Mouse (Mus musculus) spleen, postnatal 4 days (tissue): ENCODE data around the gene Gm19426.
"Not testable (repeated sequence)": the region's sequence is repeated elsewhere in the genome, so short reads cannot be mapped to it uniquely, and the experiment has no call there.

Experiments
- DNase-seq, 2 experiments: peaks; one replicate each; pipeline ENCODE4 v3.0.0; 2022; ENCODE audit warnings: low spot score in 2 of 2

Gene Gm19426

DNA sequence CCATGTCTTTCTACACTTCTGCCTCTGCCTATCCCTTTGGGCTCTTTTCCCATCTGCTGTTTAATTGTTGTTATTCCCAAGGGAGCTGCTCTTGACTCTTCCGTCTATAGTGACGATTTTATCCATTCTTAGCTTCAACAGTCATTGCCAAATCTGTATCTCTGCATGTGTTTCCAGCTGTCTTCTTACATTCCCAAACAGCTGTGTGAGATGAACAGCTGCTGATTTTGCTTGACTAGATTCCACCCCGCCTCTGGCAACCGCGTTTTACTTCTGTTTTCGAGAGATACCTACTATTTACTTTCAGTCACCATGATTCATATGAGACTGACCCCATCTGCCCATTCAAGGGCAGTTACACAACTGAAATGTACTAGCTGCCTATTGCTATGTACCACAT, 6.7 kb upstream of the Gm19426 start:
- DNase-seq = no peak

DNA sequence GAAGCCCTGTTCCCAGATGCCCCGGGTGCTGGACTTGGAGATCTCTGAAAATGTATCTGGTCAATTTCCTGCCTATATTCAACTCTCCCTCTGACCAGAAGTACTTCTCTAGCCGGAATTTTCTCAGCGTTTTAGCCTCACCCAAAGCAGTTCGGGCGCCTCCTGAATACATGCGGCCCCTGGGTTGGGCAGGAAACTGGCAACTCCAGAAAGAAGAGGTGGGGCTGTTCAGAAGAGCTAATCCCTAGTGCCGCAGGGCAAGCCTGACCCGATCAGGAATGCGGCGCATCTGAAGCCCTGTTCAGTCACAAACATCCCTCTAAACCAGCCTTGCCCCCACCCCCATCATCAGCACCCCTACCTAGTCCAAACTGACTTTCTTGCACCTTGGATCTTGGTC, 671 bp upstream of the Gm19426 start:
- DNase-seq = no peak

DNA sequence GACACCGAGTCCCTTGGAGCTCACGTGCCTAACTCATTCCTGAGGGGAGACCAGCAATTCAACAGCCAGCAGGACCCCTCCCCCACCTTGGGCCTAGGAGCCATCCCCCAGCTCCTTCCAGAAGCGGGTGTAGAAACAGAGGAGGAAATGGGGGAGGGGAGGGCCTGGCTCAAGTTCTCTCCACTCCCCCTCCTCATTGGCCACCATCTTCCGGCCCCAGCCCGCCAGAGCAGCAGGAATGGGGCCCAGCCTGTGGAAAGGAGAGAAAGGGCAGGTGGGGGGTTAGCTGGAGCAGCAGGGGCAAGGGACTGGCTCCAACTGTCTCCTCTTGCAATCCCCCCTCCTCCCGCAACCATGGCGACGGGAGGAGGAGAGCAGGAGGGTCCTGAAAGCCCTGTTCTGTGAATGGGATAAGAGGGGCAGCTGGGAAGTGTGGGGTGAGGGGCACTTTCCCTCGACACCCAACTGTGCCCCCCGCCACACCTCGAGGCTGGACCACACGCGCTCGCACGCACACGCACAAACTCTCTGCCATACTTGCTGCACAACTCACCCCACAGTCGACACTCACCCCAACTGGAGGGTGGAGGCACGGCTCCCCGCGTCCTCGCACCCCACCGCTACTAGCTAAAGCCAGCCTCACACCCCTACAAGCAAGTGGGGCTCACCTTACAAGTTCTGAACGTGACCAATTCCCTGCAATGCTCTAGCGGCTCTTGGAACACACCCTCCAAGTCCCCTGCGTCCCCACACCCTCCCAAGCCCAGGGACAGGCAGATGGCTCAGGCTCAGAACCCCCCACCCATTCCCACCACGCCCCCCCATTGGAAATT, 788 bp downstream of the Gm19426 start:
- peak; percentile 26 to 70 for DNase-seq

DNA sequence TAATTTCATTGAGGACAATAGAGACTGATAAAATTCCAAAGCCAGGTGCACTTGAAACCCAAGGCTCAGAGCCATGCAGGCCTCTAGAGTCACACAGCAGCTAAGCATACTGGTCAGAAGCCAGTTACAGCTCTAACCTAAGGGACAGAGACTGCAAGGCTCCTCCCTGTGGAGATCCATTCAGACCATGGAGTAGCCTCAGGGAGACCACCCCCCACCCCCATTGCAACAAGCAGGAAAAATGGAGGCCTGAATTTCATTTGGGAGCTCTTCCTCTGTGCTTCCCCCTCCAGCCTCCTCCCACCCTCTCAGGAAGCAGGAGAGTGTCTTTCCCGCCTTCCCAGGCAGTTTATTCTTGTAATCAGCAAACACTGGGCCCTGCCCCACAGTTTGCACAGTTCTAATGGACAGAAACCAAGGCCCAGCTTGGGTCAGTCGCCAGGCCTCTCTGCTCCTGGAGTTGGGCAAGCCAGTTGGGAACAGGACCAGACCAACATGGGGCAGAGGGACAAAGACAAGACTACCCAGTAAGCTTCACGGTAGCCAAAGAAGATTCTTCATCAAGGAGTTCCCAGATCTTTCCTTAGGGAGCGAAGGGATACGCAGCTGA, 1.5 kb downstream of the Gm19426 start:
- DNase-seq = no peak

DNA sequence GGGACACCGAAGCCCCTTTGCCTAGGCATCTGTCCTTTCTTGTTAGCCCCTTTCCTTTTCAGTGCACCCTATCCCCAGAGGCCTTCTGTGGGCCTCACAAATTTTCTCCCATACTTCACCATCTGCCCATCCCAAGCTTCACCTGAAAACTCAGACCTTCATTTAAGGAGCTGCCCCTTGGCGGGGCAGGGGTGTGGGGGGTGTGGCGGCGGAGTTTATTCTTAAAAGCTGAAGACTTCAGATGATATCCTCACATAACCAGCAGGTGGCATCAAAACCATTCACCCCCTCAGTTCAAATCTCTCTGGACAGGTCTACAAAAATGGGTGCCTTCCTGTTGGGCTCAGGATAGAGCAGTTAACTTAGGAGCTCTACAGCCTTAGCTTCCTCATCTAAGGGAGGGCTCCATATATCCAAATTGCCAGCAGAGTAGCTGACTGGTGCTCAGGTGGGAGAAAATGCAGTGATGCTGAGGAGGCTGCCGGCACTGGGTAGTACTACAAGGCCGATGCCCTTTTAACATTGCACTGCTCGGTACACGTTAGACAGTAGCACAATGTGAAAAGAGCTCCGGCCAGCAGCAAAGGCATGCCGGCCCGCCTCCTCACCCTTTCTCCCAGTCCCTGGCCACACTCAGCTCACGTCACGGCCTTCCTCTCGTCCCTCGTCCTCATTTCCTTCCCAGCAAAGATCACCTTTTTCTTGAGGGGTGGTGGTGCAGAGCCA, 2.7 kb downstream of the Gm19426 start:
- peak; percentile 26 to 72 for DNase-seq

DNA sequence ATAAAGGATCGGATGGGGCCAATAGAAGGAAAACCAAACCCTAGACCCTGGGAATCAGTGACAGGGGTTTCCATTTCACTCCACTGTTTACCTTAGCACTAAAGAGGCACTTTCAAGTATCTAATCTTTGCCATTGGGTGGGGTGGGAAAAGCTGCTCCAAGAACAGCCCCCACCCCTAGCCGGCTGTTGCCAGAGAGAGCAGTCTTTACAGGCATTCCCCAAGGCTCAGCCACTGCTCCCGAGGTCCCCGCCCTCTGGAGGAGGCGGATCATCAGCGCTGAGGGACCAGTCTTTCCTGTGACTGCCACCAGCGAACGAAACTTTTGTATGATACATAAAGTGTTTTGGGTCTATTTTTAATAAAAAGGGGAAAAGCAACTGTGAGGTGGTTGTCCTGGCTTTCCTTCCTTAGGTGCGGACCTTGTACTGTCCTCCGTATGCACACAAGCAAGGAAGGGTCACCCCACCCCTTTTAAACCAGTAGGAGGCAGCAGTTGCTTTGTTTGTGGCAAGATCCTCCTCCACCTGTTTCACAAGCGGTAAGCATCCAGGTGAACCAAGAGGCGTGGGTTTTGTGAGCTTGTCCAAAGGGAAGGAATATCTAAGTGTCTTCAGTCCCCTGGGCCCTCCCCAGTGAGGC, 5.1 kb downstream of the Gm19426 start:
- peak; percentile 49 to 70 for DNase-seq

DNA sequence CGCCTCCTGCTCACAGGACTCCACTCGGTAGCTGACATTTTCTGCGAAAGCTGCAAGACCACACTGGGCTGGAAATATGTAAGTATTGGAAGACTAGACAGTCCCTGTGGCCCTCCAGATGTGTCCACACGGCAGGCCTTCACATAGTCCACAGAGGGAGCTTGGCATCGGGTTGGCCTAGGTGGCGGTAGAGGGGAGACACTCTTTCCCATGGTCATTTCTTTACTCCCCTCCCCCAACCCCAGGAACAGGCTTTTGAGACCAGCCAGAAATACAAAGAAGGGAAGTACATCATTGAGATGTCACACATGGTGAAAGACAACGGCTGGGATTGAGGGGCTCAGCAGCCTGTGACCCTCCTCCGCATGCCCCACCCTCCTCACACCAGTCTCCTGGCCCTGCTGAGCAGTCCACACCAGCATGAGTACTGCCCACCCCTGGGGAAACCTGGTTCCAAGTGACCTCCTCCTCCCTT, 6.0 kb downstream of the Gm19426 start:
- DNase-seq = peak; percentile 29 to 68

DNA sequence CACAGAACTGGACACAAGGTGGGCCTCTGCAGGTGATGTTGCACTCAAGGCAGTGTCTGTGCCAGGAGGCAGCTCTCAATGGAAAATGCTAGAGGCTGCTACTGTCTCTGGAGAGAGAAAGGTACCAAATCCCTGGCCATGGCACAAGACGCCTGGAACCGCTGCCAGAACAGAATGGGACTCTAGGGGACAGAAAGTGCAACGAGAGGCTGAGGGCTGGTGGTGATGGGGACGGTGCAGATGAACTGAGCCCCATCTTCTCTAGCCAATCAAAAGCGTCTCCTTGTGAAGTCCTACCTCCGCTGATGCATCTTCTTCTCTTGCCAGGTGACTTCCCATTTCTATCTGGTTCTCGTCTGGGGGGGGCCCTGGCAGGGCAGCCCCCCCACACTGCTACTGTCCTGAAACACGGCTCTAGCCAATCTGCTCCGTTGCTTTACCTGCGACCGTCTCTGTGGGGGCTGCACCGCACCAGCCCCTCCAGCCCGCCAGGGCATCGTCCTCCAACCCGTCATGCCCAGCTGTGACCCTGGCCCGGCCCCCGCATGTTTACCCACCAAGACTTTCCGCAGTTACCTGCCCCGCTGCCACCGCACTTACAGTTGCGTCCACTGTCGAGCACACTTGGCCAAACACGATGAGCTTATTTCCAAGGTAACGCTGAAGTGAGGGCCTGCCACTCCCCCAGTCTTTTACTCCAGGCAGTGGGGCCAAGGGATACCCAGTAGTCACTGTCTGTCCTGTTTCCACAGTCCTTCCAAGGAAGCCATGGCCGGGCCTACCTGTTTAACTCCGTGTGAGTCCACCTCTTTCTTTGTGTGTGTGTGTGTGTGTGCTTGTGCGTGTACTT, 6.9 kb downstream of the Gm19426 start:
- DNase-seq = peak; percentile 31 to 74

DNA sequence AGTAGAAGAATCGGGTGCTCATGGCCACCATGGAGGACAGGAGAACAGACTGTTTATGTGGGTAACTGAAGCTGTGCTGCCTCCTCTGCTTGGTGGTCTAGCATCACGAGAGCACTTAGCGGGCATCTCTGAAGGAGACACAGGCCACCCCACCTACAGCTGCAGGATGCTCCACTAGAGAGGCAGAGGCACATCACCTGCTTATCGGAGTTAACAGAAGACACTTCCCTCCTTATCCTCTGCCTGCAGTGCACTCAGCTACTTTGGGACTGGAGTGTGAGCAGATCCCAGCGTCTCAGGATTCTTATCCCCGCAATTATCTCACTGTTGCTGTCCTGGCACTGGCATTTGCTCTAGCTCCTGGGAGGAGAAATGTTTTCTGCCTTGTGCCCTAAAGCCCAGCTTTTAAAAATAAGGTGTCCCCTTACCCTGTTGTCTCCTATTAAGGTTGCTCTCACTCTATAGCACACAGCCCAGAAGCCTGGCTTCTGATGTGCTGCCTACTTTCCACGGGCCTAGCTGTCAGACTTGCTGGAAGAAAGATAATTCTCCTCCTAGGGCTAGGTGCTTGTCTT, 8.0 kb downstream of the Gm19426 start:
- DNase-seq = peak; percentile 77 to 86

DNA sequence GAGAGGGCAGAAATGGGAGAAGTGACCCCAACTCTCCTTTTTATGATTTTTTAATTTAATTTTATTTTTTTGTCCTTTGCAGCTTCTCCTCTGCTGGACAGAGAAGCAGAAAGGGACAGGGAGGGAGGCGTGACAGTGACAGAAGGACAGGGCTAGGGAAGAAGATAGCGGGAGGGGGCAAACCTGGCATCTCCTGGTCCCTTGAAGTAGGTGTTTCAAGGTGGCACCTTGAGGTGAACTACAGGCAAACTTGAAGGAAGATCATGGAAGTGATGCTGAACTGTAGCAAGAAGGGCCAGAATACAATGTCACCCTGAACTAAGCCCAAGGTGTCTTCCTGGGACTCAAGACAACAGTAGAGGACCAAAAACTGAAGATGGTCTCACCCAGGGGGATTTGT, 8.5 kb downstream of the Gm19426 start:
- DNase-seq = peak; percentile 24 to 65

DNA sequence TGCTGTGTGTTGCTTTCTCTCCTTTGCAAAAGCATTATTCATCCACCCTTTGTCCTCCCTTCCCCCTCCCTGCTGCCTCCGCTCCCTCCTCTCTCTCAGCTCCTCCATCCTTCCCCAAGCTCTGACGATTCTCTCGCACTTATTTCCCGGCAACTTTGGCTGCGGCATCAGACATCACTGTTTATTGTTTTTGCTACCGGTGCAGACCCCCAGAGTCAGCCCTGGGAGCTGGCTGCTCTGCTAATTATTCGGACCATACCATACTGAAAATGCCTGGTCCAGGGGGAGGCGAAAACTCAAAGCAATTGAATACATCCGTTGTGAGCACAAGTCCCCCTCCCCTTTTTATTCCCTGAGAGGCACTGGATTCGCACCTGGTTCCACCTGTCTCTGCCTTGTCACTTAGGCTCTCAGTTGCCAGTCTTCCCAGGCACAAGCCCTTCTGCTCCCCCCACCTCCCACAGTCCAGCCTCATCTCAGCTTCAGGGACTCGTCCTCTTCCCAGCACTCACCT, 9.0 kb downstream of the Gm19426 start:
- DNase-seq = peak; percentile 29 to 70

DNA sequence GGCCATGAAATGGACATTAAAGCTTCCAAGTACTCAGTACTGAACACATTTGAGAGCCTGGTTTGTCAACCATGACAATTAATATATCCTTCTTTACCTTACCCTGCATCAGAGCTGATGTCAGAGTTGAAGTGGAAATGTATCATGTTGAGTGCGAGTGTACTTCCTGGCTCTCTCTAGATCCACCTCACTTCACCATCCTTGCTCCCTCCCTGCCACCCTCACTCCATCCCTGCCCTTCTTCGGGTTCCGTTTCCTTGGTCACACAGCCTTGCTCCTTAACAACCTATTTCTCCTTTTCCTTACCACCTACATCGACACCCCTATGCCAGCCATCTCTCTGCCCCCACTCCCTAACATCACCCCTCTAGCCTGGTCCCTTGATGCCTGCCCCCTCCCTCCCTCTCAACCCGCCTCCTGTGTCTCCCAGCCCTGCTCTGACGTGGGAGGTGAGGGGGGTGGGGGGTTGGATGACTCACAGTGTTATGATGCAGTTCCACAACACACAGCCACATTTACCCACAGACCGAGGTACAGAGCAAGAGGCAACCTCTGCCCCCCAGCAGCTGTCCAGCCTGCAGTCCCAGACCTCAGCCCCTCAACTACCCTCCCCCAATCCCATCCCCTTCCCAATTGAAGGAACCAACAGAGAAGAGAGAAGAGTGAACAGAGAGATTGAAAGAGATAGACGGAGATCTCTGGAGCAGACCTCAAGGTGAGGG, 9.7 kb downstream of the Gm19426 start, which contains the start of gene Ypel4:
Ypel4 (plus strand) TSS at position 480 of the 722 bp plus-strand sequence.
- peak; percentile 70 to 81 for DNase-seq

DNA sequence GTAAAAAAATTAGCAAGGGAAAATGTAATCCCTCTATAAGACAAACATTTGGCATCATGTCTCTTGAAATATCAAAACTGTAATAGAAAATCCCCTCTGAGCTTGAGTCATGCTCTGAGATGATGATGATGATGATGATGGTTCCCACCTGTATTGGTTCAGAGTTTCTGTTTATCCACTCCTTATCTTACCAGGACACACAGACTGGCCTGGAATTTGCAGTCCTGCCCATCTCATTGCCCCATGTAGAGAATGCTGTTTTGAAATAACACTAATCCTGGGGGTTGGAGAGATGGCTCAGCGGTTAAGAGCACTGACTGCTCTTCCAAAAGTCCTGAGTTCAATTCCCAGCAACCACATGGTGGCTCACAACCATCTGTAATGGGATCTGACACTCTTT, 11.1 kb downstream of the Gm19426 start:
- DNase-seq = no peak

DNA sequence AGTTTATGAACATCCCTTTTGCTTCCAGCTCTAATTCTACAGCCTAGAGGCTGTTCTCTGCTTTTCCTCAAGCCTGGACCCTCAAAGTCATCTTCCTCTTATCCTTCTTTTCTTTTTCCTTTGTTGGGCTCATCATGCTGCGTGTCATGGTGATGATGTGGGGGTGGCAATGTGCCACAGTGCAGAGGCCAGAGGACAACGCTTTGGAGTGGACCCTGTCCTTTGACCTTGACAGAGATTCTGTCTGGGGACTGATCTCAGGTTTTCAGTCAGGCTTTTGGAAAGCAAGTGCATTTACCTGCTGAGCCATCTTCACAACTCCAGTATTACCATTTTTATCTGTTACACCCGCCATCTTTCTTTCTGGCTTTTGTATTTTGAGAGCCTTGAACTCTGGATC, 12.2 kb downstream of the Gm19426 start:
- no peak for DNase-seq

DNA sequence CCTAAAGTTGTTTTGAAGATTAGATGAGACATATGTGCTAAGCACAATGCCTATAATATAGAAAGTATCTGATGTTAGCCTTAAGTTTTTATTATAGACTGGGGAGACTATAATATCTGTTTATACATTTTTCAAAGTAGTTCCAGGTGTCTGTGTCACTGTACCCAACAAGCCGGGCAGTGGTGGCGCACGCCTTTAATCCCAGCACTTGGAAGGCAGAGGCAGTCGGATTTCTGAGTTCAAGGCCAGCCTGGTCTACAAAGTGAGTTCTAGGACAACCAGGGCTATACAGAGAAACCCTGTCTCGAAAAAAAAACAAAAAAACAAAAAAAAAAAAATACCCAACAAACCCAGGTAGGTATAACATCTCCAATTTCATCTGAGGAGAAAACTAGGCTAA, 15.3 kb downstream of the Gm19426 start:
- DNase-seq = not testable (repeated sequence)

DNA sequence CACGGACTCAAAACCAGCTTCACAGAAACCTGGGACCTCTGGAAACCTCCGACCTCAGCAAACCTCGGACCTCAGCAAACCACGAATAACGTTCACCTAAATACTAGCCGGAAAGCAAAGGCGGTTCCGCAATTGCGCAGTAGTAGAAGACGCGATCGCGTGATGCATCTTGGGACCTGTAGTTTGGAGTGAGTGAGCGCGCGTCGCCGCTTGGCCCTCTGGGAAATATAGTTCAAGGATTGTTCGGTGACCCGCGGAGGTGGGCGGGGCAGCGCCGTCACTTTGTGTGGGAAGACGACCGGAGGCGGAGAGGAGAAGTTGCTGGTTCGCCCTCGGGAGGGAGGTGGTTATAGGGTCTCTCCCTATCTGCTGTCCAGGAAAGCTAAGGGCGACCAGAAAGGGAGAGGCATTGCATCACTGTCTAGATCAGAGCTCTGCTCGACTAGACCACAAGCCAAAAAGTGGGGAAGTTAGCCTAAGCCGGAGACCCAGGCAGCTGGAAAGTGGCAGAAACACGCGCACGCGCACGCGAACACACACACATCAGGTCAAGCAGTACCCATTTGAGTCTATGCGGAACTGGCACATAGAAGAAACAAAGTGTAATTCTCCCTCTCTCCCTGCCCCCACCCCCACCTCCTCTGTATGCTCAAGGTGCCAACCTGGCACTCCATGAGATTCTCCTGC, 16.1 kb downstream of the Gm19426 start, which contains the start of gene Clp1:
Clp1 (minus strand) TSS at position 179 of the 687 bp plus-strand sequence.
- DNase-seq = peak; percentile 94 to 96

DNA sequence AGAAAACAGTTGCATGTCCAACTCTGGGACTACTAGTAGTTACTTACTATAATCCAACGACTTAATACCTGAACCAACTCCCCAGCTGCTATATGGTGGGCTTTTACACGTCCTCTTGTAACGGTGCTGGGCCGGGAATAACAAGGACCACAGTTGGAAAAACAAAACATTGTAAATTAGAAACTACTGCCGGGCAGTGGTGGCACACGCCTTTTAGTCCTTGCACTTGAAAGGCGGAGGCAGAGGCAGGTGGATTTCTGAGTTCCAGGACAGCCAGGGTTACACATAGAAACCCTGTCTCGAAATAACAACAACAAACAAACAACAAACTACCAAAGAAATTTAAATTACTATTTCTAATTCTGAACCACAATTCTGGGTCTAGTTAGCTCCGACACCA, 16.7 kb downstream of the Gm19426 start:
- DNase-seq = no peak

DNA sequence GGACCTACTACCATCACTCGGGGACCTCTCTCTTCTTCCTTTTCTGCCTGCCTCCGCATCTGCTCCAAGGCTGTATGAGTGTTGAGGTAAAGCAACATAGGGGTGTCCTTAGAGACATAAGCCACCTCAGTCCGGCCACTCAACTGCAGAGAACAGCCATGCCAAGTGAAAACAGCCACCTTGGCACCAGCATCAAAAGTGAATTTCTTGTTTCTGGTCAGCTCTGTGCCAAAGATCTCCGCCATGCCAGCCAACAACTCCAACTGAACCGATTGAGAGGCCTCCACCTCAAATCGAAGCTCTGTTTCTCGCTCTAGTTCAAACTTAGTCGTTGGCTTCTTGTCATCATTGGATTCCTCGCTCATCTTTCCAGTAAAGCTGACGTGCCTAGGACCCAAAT, 17.7 kb downstream of the Gm19426 start:
- DNase-seq = no peak

DNA sequence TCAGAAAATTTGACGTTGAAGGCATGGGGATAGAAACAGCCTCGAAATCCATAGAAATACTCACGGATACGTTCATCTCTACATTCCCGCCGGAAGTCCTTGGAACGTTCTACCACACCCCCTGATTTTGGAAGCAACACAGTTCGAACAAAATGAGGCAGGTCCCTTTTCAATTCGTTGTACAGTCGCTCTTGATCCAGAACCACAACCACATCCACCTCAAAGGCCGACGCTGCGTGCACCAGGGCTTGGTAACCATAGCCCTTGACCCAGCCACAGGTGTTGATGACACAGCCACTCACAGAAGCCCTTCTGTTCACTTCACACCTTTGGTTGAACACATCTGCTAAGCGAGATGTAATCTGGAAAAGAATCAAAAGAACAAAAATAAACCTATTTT, 19.6 kb downstream of the Gm19426 start:
- no peak for DNase-seq
